Mouse (Mus musculus): ENCODE data around the gene Nkain4. TPM values are rescaled to one million over a fixed set of nuclear protein-coding genes. Genes with fewer than 3 reads are reported as not detected.

Gene Nkain4
- 35.9 and 43.7 TPM in 2 replicates for total RNA-seq (2014; rRNA removed)
- 80.9 and 87.5 TPM in 2 replicates for polyA plus RNA-seq (2015; fragmentation: Nextera tagmentation; extraction: Ambion mirVana)

- 2% methylated on average over 51 of the region's 52 CpGs for WGBS
Measured at GRCm38 (mm10) chr2:180954061-180955047, at the start of gene Nkain4. Nkain4 (minus strand) TSS chr2:180954699.

GRCm38 (mm10) chr2:180996905-180997304, 42.4 kb upstream of the Nkain4 start:
- Histone ChIP-seq H3K4me1 (ENCODE audit: insufficient read depth) (no peaks in the 10 kb centered on the region), H3K27me3 (ENCODE audit: insufficient read depth, low read length) (no peaks in the 10 kb centered on the region), H3K9me3 (ENCODE audit: low read length) (no peaks in the 10 kb centered on the region), H3K9ac (no peak overlapping the region), H3K4me2 (ENCODE audit: low read depth) (no peak overlapping the region), H3K36me3 (ENCODE audit: insufficient read depth) (no peaks in the 10 kb centered on the region), H3K4me3 (ENCODE audit: low read depth, low read length) (no peak overlapping the region), H3K27ac (ENCODE audit: low read depth, low read length) (no peak overlapping the region)
- 66% methylated on average over 3 of the region's 3 CpGs for WGBS
- ATAC-seq (peak; percentile 49), DNase-seq (no peak)
- TF ChIP-seq CTCF (IDR thresholded peaks at IDR 0.05; ENCODE audit: low read depth), result no peak

More at GRCm38 (mm10) chr2:180954061-180955047, at the start of gene Nkain4:
- no peaks in the 10 kb centered on the region for H3K36me3 ChIP-seq (ENCODE audit: insufficient read depth)
- peak within 1 kb of the TSS; percentile 67 for H3K4me3 ChIP-seq (ENCODE audit: low read depth, low read length)
- H3K9me3 ChIP-seq (ENCODE audit: low read length), result no peaks in the 10 kb centered on the region
- H3K4me2 ChIP-seq (ENCODE audit: low read depth), result peak within 1 kb of the TSS; percentile 73
- H3K27me3 ChIP-seq (ENCODE audit: insufficient read depth, low read length), result no peaks in the 10 kb centered on the region; the same call in 1 of the 2 replicates
- peak within 1 kb of the TSS; percentile 83 for H3K27ac ChIP-seq (ENCODE audit: low read depth, low read length)
- peak; percentile 68 for TF ChIP-seq CTCF (IDR thresholded peaks at IDR 0.05; ENCODE audit: low read depth)
- ATAC-seq (peak; percentile 87), DNase-seq (peak; percentile 83)
- peaks cover 17% of the 10 kb centered on the region; the same call in 1 of the 2 replicates for H3K4me1 ChIP-seq (ENCODE audit: insufficient read depth)
- peak within 1 kb of the TSS; percentile 82 for H3K9ac ChIP-seq

GRCm38 (mm10) chr2:180996436-180996835, 41.9 kb upstream of the Nkain4 start:
- 15% methylated on average over 5 of the region's 5 CpGs for WGBS
- Histone ChIP-seq H3K4me1 (ENCODE audit: insufficient read depth) (no peaks in the 10 kb centered on the region), H3K9ac (no peak overlapping the region)

GRCm38 (mm10) chr2:180995457-180995856, 41.0 kb upstream of the Nkain4 start:
- H3K4me3 ChIP-seq (ENCODE audit: low read depth, low read length), result no peak overlapping the region
- no peaks in the 10 kb centered on the region for H3K4me1 ChIP-seq (ENCODE audit: insufficient read depth)
- no peak overlapping the region for H3K4me2 ChIP-seq (ENCODE audit: low read depth)
- H3K27me3 ChIP-seq (ENCODE audit: insufficient read depth, low read length), result no peaks in the 10 kb centered on the region
- H3K36me3 ChIP-seq (ENCODE audit: insufficient read depth), result no peaks in the 10 kb centered on the region
- no peak overlapping the region for H3K9ac ChIP-seq
- no peak overlapping the region for H3K27ac ChIP-seq (ENCODE audit: low read depth, low read length)
- TF ChIP-seq CTCF (IDR thresholded peaks at IDR 0.05; ENCODE audit: low read depth), result no peak
- H3K9me3 ChIP-seq (ENCODE audit: low read length), result no peaks in the 10 kb centered on the region
- WGBS, result 87% methylated on average over 4 of the region's 4 CpGs
- DNase-seq, result no peak
- no peak for ATAC-seq

More at GRCm38 (mm10) chr2:180996436-180996835, 41.9 kb upstream of the Nkain4 start:
- peak; percentile 77 for DNase-seq
- Histone ChIP-seq H3K27me3 (ENCODE audit: insufficient read depth, low read length) (no peaks in the 10 kb centered on the region), H3K27ac (ENCODE audit: low read depth, low read length) (no peak overlapping the region), H3K9me3 (ENCODE audit: low read length) (no peaks in the 10 kb centered on the region), H3K4me3 (ENCODE audit: low read depth, low read length) (no peak overlapping the region), H3K4me2 (ENCODE audit: low read depth) (no peak overlapping the region), H3K36me3 (ENCODE audit: insufficient read depth) (no peaks in the 10 kb centered on the region)
- TF ChIP-seq CTCF (IDR thresholded peaks at IDR 0.05; ENCODE audit: low read depth), result peak; percentile 96
- ATAC-seq, result peak; percentile 84

GRCm38 (mm10) chr2:180994360-180994759, 39.9 kb upstream of the Nkain4 start:
- DNase-seq (no peak), ATAC-seq (no peak)
- no peaks in the 10 kb centered on the region for H3K27me3 ChIP-seq (ENCODE audit: insufficient read depth, low read length)
- H3K9ac ChIP-seq, result no peak overlapping the region
- WGBS, result 82% methylated on average over 2 of the region's 2 CpGs
- no peak overlapping the region for H3K4me3 ChIP-seq (ENCODE audit: low read depth, low read length)
- no peaks in the 10 kb centered on the region for H3K4me1 ChIP-seq (ENCODE audit: insufficient read depth)
- no peak for TF ChIP-seq CTCF (IDR thresholded peaks at IDR 0.05; ENCODE audit: low read depth)
- H3K36me3 ChIP-seq (ENCODE audit: insufficient read depth), result no peaks in the 10 kb centered on the region
- H3K27ac ChIP-seq (ENCODE audit: low read depth, low read length), result no peak overlapping the region
- H3K9me3 ChIP-seq (ENCODE audit: low read length), result no peaks in the 10 kb centered on the region
- H3K4me2 ChIP-seq (ENCODE audit: low read depth), result no peak overlapping the region

- Histone ChIP-seq H3K4me3 (ENCODE audit: low read depth, low read length) (no peak overlapping the region), H3K9ac (no peak overlapping the region), H3K4me2 (ENCODE audit: low read depth) (no peak overlapping the region), H3K4me1 (ENCODE audit: insufficient read depth) (no peaks in the 10 kb centered on the region), H3K36me3 (ENCODE audit: insufficient read depth) (no peaks in the 10 kb centered on the region), H3K27ac (ENCODE audit: low read depth, low read length) (no peak overlapping the region), H3K27me3 (ENCODE audit: insufficient read depth, low read length) (no peaks in the 10 kb centered on the region), H3K9me3 (ENCODE audit: low read length) (no peaks in the 10 kb centered on the region)
- WGBS, result 45% methylated on average over 4 of the region's 4 CpGs
- no peak for TF ChIP-seq CTCF (IDR thresholded peaks at IDR 0.05; ENCODE audit: low read depth)
- ATAC-seq, result peak; percentile 58
- DNase-seq, result no peak
Measured at GRCm38 (mm10) chr2:180990347-180990746, 35.8 kb upstream of the Nkain4 start.

- no peak for ATAC-seq
- 85% methylated on average over 1 of the region's 1 CpGs for WGBS
Measured at GRCm38 (mm10) chr2:180988948-180989347, 34.4 kb upstream of the Nkain4 start.

More at GRCm38 (mm10) chr2:180988948-180989347, 34.4 kb upstream of the Nkain4 start:
- H3K36me3 ChIP-seq (ENCODE audit: insufficient read depth), result no peaks in the 10 kb centered on the region
- H3K9ac ChIP-seq, result no peak overlapping the region
- H3K4me1 ChIP-seq (ENCODE audit: insufficient read depth), result no peaks in the 10 kb centered on the region
- H3K4me2 ChIP-seq (ENCODE audit: low read depth), result no peak overlapping the region
- no peak for TF ChIP-seq CTCF (IDR thresholded peaks at IDR 0.05; ENCODE audit: low read depth)
- no peaks in the 10 kb centered on the region for H3K9me3 ChIP-seq (ENCODE audit: low read length)
- no peak for DNase-seq
- no peak overlapping the region for H3K27ac ChIP-seq (ENCODE audit: low read depth, low read length)
- H3K27me3 ChIP-seq (ENCODE audit: insufficient read depth, low read length), result no peaks in the 10 kb centered on the region
- no peak overlapping the region for H3K4me3 ChIP-seq (ENCODE audit: low read depth, low read length)
